Mouse (Mus musculus) olfactory bulb, adult 2 months (tissue): ENCODE results near the gene AI413582. TPM values are rescaled to one million over a fixed set of nuclear protein-coding genes. Genes with fewer than 3 reads are reported as not detected.

Experiments
- H3K27ac ChIP-seq: fragments of 200-500 bp; 2 replicates; pipeline ENCODE4 v1.5.1; 2012; ENCODE audit warnings: low read depth, low read length; ENCODE audit not compliant: insufficient read depth
- H3K4me1 ChIP-seq: fragments of 200-500 bp; 2 replicates; pipeline ENCODE4 v1.6.1; 2012; ENCODE audit warnings: low read length; ENCODE audit not compliant: control insufficient read depth, insufficient read depth
- H3K4me3 ChIP-seq: fragments of 200-500 bp; 2 replicates; pipeline ENCODE4 v1.5.1; 2012; ENCODE audit warnings: mild to moderate bottlenecking, low read depth, low read length, moderate library complexity; ENCODE audit not compliant: insufficient read depth
- CTCF ChIP-seq: fragments of 200-500 bp; IDR thresholded peaks from 2 replicates; pipeline ENCODE4 v1.5.1; 2012; ENCODE audit warnings: low read depth, mild to moderate bottlenecking, low read length, moderate library complexity; ENCODE audit not compliant: insufficient read depth
- POLR2A ChIP-seq: fragments of 200-500 bp; IDR thresholded peaks from 2 replicates; pipeline ENCODE4 v1.6.1; 2012; ENCODE audit warnings: mild to moderate bottlenecking, low read depth, low read length, moderate library complexity; ENCODE audit not compliant: insufficient read depth
- WGBS: fragments of 180-500 bp; shearing (Covaris S2); methylation state at CpG from one replicate; pipeline ENCODE4 v1.1.7; 2018; 5-methylcytosine and 5-hydroxymethylcytosine counted together
- polyA plus RNA-seq: library from polyadenylated mRNA; stranded (reverse); fragments of >200 nt; gene quantifications from 2 replicates; pipeline ENCODE4 v1.2.4, GENCODE M21; 2012; ENCODE audit warnings: low replicate concordance; ENCODE audit not compliant: missing spikeins, insufficient read depth, insufficient read length

Gene AI413582
- not detected in 2 replicates for polyA plus RNA-seq

DNA sequence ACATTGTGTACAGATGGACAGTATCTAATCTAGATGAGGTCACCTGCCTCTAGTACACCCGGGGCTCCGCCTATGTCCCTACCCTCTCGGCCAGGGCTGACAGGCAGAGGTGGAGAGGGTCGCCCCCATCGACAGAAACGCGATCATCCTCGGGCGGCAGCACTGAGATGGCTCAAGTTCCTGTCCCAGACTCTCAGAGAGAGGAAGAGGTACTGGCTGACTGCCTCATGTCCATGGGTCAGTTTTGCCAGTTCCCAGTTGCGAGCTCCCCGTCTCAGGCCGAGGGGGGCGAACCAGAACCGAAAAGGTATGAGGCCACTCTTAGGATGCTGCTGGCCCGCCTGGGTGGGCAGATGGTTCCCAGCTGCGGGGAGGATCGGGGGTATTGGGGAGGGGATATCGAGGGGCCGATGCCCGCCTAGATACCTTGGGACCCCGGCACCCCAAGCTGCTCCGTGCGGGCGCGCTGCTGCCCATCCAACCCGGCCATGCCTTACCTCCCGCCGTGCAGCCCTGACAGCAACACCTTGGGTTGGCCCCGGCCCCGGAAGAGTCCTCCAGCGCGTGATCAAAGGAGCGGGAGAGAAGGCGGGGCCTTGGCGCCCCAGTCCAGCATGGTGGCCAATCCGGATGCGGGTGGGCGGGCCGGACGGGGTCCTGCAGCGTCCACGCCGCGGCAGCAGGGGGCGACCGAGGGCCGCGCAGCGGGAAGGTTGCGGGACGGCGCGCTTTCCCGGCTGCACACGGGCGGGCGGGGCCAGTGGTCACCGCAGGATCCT, at the start of gene AI413582:
TSS of gene AI413582 (minus strand) at position 594 of the 779 bp plus-strand sequence.
- Histone ChIP-seq H3K4me1 (peaks cover 33% of the 10 kb centered on the region), H3K4me3 (peak within 1 kb of the TSS; percentile 71), H3K27ac (0 out of 2 replicates have a peak within 1 kb of the TSS, but pooled peaks have one; percentile 15)
- TF ChIP-seq POLR2A (peak; percentile 45; the same call in 1 of the 2 replicates), CTCF (peak; percentile 87; the same call in 1 of the 2 replicates)
- WGBS, result under 1% methylated on average over 58 of the region's 58 CpGs

- H3K4me3 ChIP-seq, result no peak overlapping the region
- peaks cover 41% of the 10 kb centered on the region for H3K4me1 ChIP-seq
- 64% methylated on average over 4 of the region's 4 CpGs for WGBS
- TF ChIP-seq CTCF (no peak), POLR2A (no peak)
- H3K27ac ChIP-seq, result no peak overlapping the region
These were observed 47.5 kb upstream of the AI413582 start for GRCm38 (mm10) chr17:27613016-27613415.

DNA sequence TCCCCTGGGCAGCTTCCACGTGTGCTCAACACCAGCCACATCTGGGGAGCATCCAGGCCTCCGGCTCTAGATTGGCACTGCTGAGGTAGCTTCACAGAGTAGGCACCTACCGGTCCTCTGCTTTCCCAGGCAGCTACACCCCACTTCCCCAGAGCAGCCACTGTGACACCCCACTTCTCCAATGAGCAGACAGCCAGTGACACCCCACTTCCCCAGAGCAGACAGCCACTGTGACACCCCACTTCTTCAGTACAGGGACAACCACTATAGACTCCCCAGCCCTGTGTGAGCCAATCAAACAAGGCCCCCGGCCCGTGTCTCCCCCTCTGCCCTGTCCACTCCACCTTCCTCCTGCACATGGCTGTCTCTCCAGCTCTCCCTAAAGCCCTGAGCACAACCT, 46.4 kb upstream of the AI413582 start:
- 38% methylated on average over 5 of the region's 5 CpGs for WGBS
- peak overlapping the region; percentile 68 for H3K27ac ChIP-seq
- peaks cover 42% of the 10 kb centered on the region for H3K4me1 ChIP-seq
- TF ChIP-seq POLR2A, result no peak
- TF ChIP-seq CTCF, result no peak
- no peak overlapping the region for H3K4me3 ChIP-seq

- WGBS, result 42% methylated on average over 3 of the region's 3 CpGs
- Histone ChIP-seq H3K4me1 (peaks cover 42% of the 10 kb centered on the region), H3K4me3 (no peak overlapping the region), H3K27ac (peak overlapping the region; percentile 68)
- TF ChIP-seq POLR2A, result no peak
- TF ChIP-seq CTCF, result no peak
These were observed 45.9 kb upstream of the AI413582 start for GRCm38 (mm10) chr17:27611519-27611884.

DNA sequence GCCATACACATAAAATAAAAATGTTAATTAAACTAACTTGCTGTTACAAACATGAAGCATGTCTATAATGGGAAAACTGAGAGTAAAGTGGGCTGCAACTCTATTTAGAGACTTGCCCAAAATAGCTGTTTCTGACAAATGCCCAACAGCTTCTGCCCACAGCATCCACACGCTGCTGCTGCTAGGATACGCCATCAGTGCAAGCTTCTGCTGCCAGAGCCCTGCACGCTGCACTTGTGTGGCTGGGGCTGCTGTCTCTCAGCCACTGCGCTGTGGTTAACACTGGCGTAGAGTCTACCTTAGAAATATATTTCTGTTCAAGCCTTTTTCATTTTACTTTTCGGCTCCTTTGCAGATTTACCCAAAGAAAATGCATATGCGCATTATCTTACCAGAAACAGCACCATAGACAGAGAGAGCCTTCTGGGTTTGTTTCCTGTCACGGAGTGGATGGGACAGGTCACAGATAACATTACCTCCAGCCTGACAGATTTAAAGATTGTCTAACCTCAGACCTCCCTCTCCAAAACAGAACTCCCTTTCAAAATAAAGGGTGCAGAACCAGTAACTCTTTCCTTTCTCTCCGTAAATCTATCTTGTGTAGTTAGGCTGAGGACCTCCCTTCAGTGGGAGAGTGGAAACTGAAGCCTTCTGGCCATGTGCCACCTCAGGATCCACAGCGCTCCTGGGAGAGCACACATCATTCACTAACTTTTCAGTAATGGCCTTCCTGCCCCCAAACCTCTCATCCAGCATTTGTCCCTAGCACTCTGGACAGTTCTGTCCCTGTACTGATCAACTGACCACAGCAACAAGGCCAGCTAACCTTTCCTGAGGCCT, 45.3 kb upstream of the AI413582 start:
- H3K4me3 ChIP-seq, result no peak overlapping the region
- 28% methylated on average over 10 of the region's 10 CpGs for WGBS
- TF ChIP-seq POLR2A (no peak), CTCF (no peak)
- peaks cover 45% of the 10 kb centered on the region for H3K4me1 ChIP-seq
- H3K27ac ChIP-seq, result peak overlapping the region; percentile 68

DNA sequence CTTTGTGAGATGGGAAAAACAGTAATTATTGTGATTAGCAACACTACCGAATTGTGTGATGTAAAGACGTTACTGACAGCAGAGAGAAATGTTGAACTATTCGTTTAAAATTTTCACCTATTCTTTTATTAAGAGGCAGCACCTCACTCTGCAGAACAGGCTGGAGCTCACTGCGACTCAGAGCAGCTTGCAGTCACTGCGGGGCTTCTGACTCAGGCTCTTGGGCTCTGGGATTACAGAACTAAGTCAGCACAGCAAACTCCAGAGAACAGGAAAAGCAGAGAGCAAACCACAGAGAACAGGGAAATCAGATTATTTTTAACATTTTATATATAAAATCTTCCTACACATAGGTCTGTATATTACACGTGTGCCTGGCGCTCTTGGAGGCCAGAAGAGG, 44.0 kb upstream of the AI413582 start:
- WGBS, result 38% methylated on average over 7 of the region's 7 CpGs
- H3K27ac ChIP-seq, result no peak overlapping the region
- TF ChIP-seq POLR2A (no peak), CTCF (no peak)
- H3K4me1 ChIP-seq, result peaks cover 44% of the 10 kb centered on the region
- no peak overlapping the region for H3K4me3 ChIP-seq

- no peak for TF ChIP-seq POLR2A
- no peak for TF ChIP-seq CTCF
- H3K27ac ChIP-seq, result no peak overlapping the region
- no peak overlapping the region for H3K4me3 ChIP-seq
- H3K4me1 ChIP-seq, result peaks cover 45% of the 10 kb centered on the region
- 43% methylated on average over 21 of the region's 21 CpGs for WGBS
These were observed 38.1 kb upstream of the AI413582 start for GRCm38 (mm10) chr17:27603522-27604234.

GRCm38 (mm10) chr17:27603036-27603435, 37.5 kb upstream of the AI413582 start:
- 86% methylated on average over 2 of the region's 2 CpGs for WGBS
- peaks cover 41% of the 10 kb centered on the region for H3K4me1 ChIP-seq
- H3K4me3 ChIP-seq, result no peak overlapping the region
- H3K27ac ChIP-seq, result no peak overlapping the region
- no peak for TF ChIP-seq CTCF
- no peak for TF ChIP-seq POLR2A

- no peak overlapping the region for H3K4me3 ChIP-seq
- WGBS, result 68% methylated on average over 5 of the region's 5 CpGs
- TF ChIP-seq CTCF (no peak), POLR2A (no peak)
- H3K4me1 ChIP-seq, result peaks cover 48% of the 10 kb centered on the region
- H3K27ac ChIP-seq, result no peak overlapping the region
These were observed 35.3 kb upstream of the AI413582 start for GRCm38 (mm10) chr17:27600869-27601268.
